Mouse (Mus musculus) thymus, adult 18-20 months (tissue): ENCODE data around the gene Bdkrb1.

Experiments
- DNase-seq, 2 experiments: peaks; one replicate each; pipeline ENCODE4 v3.0.0; 2022; ENCODE audit warnings: mixed read lengths in 2 of 2

The Bdkrb1 gene

DNA sequence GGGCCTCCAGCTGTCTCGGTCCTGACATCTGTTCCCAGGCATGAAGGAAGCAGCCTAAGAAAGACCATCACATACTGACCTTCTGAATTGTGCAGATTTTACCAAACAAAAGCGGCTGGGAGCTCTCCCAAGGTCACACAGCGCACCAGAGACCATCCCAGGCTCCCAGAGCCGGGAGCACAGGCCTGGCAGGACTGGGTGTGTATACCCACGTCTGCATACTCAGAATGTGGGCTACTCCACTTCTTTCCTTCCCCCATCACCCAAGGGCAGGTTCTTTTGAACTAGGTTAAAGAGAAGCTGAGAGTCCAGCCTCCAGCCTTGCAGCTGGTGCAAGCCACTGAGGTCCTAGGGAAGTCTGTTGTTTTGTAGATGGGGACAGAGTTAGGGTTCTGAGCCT lies 3.8 kb upstream of the Bdkrb1 start:
- no peak for DNase-seq

DNA sequence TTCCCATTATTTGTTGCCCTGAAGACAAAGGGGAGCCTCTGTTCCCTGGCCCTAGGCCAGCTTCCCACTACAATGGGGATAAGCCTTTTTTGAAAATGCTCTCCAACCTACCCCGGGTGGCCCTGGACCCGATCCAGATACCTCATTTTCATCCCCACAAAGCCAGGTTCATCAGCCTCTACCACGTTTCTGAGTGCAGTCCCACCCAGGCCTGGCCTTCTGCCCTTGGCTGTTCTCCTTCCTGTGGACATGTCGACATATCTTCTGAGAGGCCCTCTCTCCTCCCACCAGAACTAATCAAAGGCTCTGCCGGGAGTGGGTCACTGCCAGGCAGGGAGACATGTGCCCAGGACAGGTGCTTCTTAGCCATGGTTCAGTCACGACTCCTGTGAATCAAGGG lies 1.3 kb upstream of the Bdkrb1 start:
- no peak for DNase-seq

DNA sequence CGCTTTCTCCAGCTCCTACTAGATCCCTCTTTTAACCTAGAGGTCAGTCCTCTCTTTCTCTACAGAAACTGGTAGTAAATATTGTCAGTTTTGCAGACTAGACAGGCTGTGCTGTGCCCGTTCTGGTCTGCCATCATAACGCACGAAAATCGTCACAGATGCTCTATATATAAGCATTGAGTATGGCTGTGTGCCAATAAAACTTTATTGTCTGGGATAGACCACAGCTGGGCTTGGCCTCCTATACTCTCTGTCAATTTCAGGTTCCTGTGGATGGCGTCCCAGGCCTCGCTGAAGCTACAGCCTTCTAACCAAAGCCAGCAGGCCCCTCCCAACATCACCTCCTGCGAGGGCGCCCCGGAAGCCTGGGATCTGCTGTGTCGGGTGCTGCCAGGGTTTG lies 1.0 kb downstream of the Bdkrb1 start:
- DNase-seq: no peak

DNA sequence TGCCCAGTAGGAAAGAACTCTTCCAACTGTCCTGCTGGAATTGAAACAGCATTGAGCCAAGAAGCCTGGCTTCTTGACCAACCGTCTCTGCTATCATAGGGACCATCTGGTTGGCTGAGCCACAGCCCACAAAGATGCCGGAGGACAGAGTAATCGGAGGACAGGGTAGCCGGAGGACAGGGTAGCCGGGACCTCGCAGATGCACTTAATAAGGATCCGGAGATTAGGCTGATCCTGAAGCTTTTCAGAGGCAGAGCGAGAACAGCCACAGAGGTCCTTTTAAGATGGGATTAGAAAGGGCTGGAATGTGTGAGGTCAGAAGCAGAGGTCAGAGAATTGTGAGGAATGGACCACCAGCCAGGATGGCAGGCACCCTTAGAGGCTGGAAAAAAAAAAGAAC lies 2.3 kb downstream of the Bdkrb1 start:
- no peak for DNase-seq

DNA sequence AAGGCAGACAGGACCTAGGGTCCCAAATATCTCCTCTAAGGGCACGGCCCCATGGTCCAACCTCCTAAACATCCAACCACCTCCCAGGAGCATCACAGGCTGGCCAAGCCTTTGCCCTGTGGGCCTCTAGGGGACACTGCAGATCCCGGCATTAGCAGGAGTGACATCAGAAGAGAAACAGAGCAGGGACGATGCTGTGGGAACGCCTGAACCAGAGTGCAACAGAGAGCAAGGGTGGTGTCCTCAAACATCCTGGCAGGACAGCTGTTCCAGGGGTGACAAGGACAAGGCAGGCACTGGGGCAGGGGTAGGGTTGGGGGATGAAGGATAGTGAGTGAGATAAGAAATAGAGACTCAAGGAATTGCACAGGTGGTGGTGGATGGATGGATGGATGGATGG lies 4.0 kb downstream of the Bdkrb1 start:
- DNase-seq: no peak

DNA sequence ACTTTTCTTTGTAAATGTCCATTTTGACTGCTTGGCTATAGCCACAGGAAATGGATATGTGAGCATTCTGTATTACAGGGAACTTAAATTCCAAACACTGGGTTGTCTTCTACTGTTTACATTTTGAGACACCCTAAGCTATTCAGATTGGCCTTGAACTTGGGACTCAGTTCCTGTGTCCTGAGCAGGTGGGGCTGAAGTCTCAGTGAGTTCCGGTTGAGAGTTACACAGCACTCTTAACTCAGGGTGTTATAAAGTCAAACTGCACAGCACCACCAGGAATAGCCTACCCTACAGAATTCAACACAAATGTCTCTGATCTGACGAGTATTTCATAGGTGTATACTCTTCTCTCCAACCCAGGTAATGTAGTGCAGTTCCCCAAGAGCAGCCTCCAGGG lies 8.2 kb downstream of the Bdkrb1 start:
- no peak for DNase-seq

DNA sequence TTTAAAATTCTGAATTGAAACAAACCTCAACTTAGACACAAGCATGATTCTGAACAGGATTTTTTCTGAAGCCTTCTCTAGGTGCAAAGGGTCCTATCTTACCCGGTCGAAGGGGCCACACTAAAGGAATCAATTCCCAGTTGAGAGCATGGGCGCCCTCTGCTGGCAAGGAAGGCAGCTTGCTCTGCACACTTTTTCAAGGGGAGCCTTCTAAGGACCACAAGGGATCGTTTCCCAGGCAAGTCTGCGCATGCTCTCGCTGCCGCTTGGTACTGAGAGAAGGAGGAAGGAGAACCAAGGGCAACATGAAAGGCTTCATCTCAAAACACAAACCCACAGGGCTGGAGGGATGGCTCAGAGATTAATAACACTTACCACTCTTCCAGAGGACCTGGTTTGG lies 8.9 kb downstream of the Bdkrb1 start:
- DNase-seq: no peak

DNA sequence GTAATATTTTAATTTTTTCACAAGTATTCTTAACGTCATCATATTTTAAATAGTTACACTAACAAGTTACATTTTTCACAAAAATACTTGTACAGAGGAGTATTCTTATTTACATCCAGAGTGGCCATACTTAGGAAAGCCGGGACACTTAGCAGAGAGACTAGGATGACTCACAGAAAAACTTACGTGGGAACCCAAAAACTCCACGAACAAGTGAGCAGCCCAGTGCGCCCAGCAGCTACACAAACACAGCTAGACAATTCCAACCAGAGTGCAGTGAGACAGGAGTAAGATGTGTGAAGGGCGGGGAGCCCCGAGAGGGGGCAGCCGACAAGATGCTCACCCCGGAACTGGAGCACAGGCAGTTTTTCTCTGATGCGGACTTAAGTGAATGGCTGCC lies 10.7 kb downstream of the Bdkrb1 start:
- no peak for DNase-seq

DNA sequence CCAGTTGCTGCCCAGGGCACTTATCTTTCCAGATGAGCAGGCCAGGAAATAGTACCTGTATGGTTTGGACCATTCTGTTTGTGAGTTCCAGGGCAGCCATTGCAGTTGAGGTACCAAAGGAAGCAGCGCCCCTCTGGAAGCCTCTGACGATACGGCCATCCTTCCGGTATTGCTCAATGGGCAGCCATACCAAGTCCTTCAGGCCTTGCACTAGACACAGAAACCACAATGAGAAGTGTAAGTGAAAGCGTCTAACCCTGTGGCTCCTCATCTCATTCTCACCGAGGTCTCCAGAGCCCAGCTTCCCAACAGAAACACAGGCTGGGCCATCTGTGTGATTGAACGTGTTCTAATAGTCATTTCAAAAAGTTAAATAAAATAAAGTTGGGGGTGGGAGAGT lies 19.2 kb downstream of the Bdkrb1 start:
- no peak for DNase-seq

DNA sequence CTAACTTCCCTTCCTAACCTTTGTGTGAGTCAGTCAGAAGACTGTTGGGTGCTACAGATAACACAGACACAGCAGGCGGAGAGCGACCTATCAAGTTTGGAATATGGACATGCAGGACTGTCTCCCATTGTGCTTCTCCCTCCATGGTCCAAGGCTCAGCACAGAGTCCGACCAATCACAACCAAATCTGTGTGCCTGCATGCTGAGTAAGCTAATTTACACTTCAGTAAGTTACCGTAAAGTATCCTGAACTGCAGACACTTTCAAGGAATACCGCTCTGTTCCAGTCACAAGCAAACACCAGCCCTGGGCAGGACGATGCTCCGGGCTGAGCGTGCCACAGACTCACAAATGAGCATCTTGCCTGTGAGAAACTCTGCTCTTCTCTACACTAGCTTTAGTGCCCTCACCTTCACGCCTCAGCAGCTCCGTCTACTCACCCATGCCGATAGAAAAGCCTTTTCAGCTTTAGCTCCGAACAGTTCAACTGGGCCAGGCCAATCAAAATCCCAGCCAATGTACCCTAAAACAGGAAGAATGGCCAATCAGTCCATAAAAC lies 20.2 kb downstream of the Bdkrb1 start:
- no peak for DNase-seq

DNA sequence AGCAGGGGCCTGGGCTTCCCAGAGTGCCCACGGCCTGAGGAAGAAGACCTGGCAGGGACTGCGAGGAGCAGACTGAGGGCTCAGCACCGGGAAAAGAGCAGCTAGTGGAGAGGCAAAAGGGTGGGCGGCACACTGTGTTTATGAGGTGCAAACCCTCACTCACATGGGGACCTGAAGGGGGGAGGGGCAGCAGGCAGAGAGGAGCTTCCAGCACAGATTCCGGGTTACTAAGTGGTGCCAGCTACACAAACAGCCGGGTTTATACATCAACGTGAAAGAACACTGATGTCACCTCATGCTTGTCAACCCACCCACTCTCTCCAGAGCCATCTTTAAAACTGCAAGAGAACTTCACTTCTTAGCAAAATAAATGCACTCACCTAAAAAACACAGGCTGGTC lies 22.9 kb downstream of the Bdkrb1 start:
- no peak for DNase-seq

DNA sequence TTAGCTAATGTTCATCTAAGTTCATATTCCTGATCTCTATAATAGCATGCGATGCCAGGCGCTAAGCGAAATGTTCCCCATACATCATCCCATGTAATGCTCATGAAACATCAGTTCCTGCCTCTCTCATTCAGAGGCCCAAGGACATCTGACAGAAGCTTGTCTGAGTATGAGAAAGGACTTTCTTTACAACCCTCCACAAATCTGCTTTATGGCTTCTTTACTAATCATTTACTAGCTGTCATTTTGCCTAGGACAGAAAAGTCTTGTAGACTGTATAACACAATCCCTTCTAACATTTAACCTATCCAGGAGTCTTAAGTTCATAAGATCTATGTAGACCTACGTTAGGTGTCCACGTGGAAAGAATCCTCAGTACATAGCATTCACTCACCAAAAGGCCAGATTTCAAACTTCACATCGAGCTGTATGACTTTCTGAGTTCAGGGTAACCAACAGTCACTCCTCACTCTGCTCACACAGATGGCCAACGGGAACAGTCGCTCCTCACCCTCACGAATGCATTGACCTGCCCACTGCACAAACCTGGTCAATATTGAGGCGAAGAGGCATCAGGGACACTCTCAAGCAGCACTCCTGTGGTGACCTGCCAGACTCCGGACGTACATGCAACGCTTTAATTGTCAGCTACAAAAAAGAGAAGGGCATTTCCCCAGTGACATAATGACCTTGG lies 31.6 kb downstream of the Bdkrb1 start:
- no peak for DNase-seq

DNA sequence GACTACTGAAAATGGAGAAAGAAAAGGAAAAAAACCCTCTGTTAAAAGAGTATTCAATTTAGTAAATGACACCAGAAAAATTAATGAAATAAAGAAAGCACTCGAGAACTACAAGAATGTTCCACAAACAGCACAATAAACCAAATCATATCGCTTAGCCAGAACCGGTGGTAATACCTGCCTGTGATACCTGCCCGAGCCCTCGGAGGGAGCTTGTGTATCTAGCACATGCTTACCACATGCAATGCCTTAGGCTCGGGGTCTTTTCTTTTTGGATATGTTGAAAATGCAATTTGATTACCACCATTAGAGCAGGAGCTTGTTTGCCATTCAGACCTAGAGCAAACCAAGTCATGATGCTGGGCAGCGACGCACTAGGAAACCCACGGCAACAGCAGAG lies 33.7 kb downstream of the Bdkrb1 start:
- DNase-seq: no peak

DNA sequence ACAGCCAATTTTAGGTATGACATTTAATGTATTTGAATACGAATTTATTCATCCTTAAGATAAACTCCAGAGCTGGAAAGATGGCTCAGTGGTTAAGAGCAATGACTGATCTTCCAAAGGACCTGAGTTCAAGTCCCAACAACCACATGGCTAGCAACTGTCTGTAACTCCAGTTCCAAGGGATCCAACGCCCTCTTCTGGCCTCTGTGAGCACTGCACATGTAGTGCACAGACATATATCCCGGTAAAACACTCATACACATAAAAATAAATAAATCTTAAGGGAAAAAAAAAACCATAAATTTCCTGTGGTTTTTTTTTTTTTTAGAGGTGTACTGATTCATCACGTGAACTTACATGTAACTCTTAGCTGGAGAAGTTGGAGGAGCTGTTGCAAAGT lies 34.7 kb downstream of the Bdkrb1 start:
- no peak for DNase-seq

DNA sequence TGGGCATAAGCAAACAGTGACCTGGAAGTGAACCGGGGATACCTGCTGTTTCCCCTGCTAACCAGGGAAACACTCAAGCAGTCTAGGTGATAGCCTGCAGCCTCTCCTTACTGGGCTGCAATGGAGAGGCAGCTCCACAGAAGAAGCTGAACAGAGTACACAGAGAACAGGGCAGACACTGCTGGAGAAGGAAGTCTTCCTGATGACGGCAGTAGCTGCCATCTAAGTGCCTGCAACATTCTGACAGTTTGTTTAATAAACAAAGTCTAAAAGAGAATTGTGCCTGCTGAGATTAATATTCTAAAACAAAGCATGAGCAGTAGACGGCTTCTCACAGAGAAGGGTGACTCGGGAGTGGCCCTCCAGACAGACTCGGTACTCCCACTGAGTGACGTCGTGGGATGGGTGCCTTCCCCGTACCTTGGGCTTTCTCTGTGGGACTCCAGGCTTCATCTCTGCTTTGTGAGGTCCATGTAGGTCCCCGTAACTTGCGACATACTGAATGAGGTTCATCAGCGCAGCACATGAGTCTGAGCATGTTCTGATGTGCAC lies 40.0 kb downstream of the Bdkrb1 start:
- no peak for DNase-seq
